ENCODE assay signal across 8 mouse cellular contexts in genomic region chr10:4078979-4079630, GRCm38 (mm10).
A peak's percentile ranks its signal among the peaks of the same experiment; 100 is the strongest.
DNase-seq lines count a peak whose midpoint lies in the region; ATAC-seq and TF ChIP-seq lines count a peak whose summit lies in the region.

No protein-coding gene starts in this region.

- no peaks in the 10 kb centered on the region for H3K4me1 ChIP-seq in midbrain, postnatal 0 days (ENCODE audit: insufficient read depth, low read length)
- H3K4me1 ChIP-seq in midbrain, embryonic 13.5 days (replicated peaks) = no peaks in the 10 kb centered on the region
- peaks cover 21% of the 10 kb centered on the region for H3K4me1 ChIP-seq in heart, embryonic 10.5 days
- peaks cover 16% of the 10 kb centered on the region for H3K4me1 ChIP-seq in stomach, embryonic 14.5 days (ENCODE audit: control insufficient read depth, insufficient read depth, low read length)
- no peaks in the 10 kb centered on the region for H3K4me1 ChIP-seq in midbrain, embryonic 11.5 days (ENCODE audit: control insufficient read depth, insufficient read depth, low read length)

- no peak overlapping the region for H3K27ac ChIP-seq in midbrain, postnatal 0 days (ENCODE audit: low read depth, low read length)
- no peak overlapping the region for H3K27ac ChIP-seq in midbrain, embryonic 13.5 days
- peak overlapping the region; percentile 78 for H3K27ac ChIP-seq in heart, embryonic 10.5 days
- H3K27ac ChIP-seq in stomach, embryonic 14.5 days (ENCODE audit: low read length) = peak overlapping the region; percentile 82
- H3K27ac ChIP-seq in midbrain, embryonic 11.5 days (ENCODE audit: low read depth, low read length) = no peak overlapping the region

- H3K9me3 ChIP-seq in midbrain, postnatal 0 days (ENCODE audit: low read length) = no peaks in the 10 kb centered on the region
- H3K9me3 ChIP-seq in midbrain, embryonic 13.5 days = no peaks in the 10 kb centered on the region
- no peaks in the 10 kb centered on the region for H3K9me3 ChIP-seq in heart, embryonic 10.5 days
- no peaks in the 10 kb centered on the region for H3K9me3 ChIP-seq in stomach, embryonic 14.5 days (ENCODE audit: control insufficient read depth, low read depth, low read length)
- H3K9me3 ChIP-seq in midbrain, embryonic 11.5 days (ENCODE audit: control insufficient read depth, low read length) = no peaks in the 10 kb centered on the region

- DNase-seq in midbrain, postnatal 0 days (ENCODE audit: low spot score) = no peak
- peak; percentile 77 for DNase-seq in heart, embryonic 10.5 days (ENCODE audit: low spot score)
- DNase-seq in kidney, postnatal 10 days = peak; percentile 43
- no peak for DNase-seq in frontal cortex, postnatal 10 days (ENCODE audit: low spot score in 2 of 2)
- DNase-seq in layer of hippocampus, adult 9-11 months = no peak
- DNase-seq in midbrain, embryonic 11.5 days (ENCODE audit: low spot score, missing footprints) = no peak

- H3K36me3 ChIP-seq in midbrain, postnatal 0 days (ENCODE audit: insufficient read depth, low read length) = no peaks in the 10 kb centered on the region
- no peaks in the 10 kb centered on the region for H3K36me3 ChIP-seq in midbrain, embryonic 13.5 days
- H3K36me3 ChIP-seq in heart, embryonic 10.5 days = peaks cover 7% of the 10 kb centered on the region; the same call in 1 of the 2 replicates
- no peaks in the 10 kb centered on the region for H3K36me3 ChIP-seq in stomach, embryonic 14.5 days (ENCODE audit: control insufficient read depth, insufficient read depth, low read length)
- no peaks in the 10 kb centered on the region for H3K36me3 ChIP-seq in midbrain, embryonic 11.5 days (ENCODE audit: control insufficient read depth, insufficient read depth, low read length)

- peak overlapping the region; percentile 19; the same call in 1 of the 2 replicates for H3K9ac ChIP-seq in midbrain, postnatal 0 days (replicated peaks; ENCODE audit: low read length, poor library complexity, severe bottlenecking)
- H3K9ac ChIP-seq in midbrain, embryonic 13.5 days (replicated peaks) = no peak overlapping the region
- 0 out of 2 replicates have a peak overlapping the region, but pooled peaks have one; percentile 14 for H3K9ac ChIP-seq in stomach, embryonic 14.5 days (replicated peaks; ENCODE audit: low read depth, low read length)
- H3K9ac ChIP-seq in midbrain, embryonic 11.5 days (ENCODE audit: low read length) = no peak overlapping the region

- no peak overlapping the region for H3K4me3 ChIP-seq in midbrain, postnatal 0 days (ENCODE audit: low read depth, low read length)
- H3K4me3 ChIP-seq in midbrain, embryonic 13.5 days (replicated peaks) = no peak overlapping the region
- H3K4me3 ChIP-seq in heart, embryonic 10.5 days = no peak overlapping the region
- no peak overlapping the region for H3K4me3 ChIP-seq in stomach, embryonic 14.5 days (ENCODE audit: low read depth, low read length)
- no peak overlapping the region for H3K4me3 ChIP-seq in midbrain, embryonic 11.5 days (ENCODE audit: low read depth, low read length)

- WGBS in midbrain, postnatal 0 days = 70% methylated on average over 8 of the region's 8 CpGs
- 81% methylated on average over 8 of the region's 8 CpGs for WGBS in midbrain, embryonic 13.5 days
- 46% methylated on average over 8 of the region's 8 CpGs for WGBS in heart, embryonic 10.5 days
- WGBS in stomach, embryonic 14.5 days = 29% methylated on average over 8 of the region's 8 CpGs
- WGBS in midbrain, embryonic 11.5 days = 89% methylated on average over 8 of the region's 8 CpGs

- H3K27me3 ChIP-seq in midbrain, postnatal 0 days (ENCODE audit: insufficient read depth, low read length) = no peaks in the 10 kb centered on the region
- no peaks in the 10 kb centered on the region for H3K27me3 ChIP-seq in midbrain, embryonic 13.5 days
- H3K27me3 ChIP-seq in heart, embryonic 10.5 days (ENCODE audit: insufficient read depth, poor library complexity, severe bottlenecking) = no peaks in the 10 kb centered on the region
- no peaks in the 10 kb centered on the region for H3K27me3 ChIP-seq in stomach, embryonic 14.5 days (ENCODE audit: control insufficient read depth, insufficient read depth, low read length)
- H3K27me3 ChIP-seq in midbrain, embryonic 11.5 days (ENCODE audit: control insufficient read depth, insufficient read depth, low read length) = no peaks in the 10 kb centered on the region

- no peak for TF ChIP-seq CTCF in midbrain, postnatal 0 days (IDR thresholded peaks at IDR 0.05)

- no peak for ATAC-seq in midbrain, postnatal 0 days (ENCODE audit: low FRiP score)
- no peak for ATAC-seq in midbrain, embryonic 13.5 days
- ATAC-seq in stomach, embryonic 14.5 days (ENCODE audit: insufficient number of reproducible peaks, insufficient read depth, low FRiP score, low read depth) = peak; percentile 23; the same call in 1 of the 2 replicates
- ATAC-seq in midbrain, embryonic 11.5 days (ENCODE audit: low FRiP score) = no peak

- no peak overlapping the region for H3K4me2 ChIP-seq in midbrain, postnatal 0 days (ENCODE audit: low read depth, low read length, poor library complexity, severe bottlenecking)
- no peak overlapping the region for H3K4me2 ChIP-seq in midbrain, embryonic 13.5 days (replicated peaks)
- H3K4me2 ChIP-seq in stomach, embryonic 14.5 days (replicated peaks; ENCODE audit: low read depth, low read length) = no peak overlapping the region; the same call in 1 of the 2 replicates
- H3K4me2 ChIP-seq in midbrain, embryonic 11.5 days = no peak overlapping the region

Comparison
In these comparisons a context has a peak if more than half of its experiments do, and no peak if none do; other contexts are left out.
1. H3K9ac ChIP-seq: peak in midbrain, postnatal 0 days (single experiment) and stomach, embryonic 14.5 days (single experiment); none in midbrain, embryonic 13.5 days (single experiment) and midbrain, embryonic 11.5 days (single experiment).
2. DNase-seq: peak in heart, embryonic 10.5 days (single experiment) and kidney, postnatal 10 days (single experiment); none in midbrain, postnatal 0 days (single experiment), frontal cortex, postnatal 10 days (0 of 2), layer of hippocampus, adult 9-11 months (single experiment) and midbrain, embryonic 11.5 days (single experiment).
3. H3K27ac ChIP-seq: peak in heart, embryonic 10.5 days (single experiment) and stomach, embryonic 14.5 days (single experiment); none in midbrain, postnatal 0 days (single experiment), midbrain, embryonic 13.5 days (single experiment) and midbrain, embryonic 11.5 days (single experiment).